Mouse (Mus musculus) effector memory CD4-positive, alpha-beta T cell, adult 5 months (primary cell): ENCODE measurements around the gene Nudt13. TPM values are rescaled to one million over a fixed set of nuclear protein-coding genes. Genes with fewer than 3 reads are reported as not detected.

Experiments used
- polyA plus RNA-seq: library from polyadenylated mRNA; unstranded; fragments of 100-300 nt; shearing (Covaris generic); gene quantifications from one replicate; pipeline ENCODE4 v1.2.1, GENCODE M21; 2017

The Nudt13 gene
- 12.5 TPM for polyA plus RNA-seq

GRCm38 (mm10) chr14:20294117-20294892 lies at the start of gene Nudt13:
TSS of gene Nudt13 (plus strand) at chr14:20294697.

DNA sequence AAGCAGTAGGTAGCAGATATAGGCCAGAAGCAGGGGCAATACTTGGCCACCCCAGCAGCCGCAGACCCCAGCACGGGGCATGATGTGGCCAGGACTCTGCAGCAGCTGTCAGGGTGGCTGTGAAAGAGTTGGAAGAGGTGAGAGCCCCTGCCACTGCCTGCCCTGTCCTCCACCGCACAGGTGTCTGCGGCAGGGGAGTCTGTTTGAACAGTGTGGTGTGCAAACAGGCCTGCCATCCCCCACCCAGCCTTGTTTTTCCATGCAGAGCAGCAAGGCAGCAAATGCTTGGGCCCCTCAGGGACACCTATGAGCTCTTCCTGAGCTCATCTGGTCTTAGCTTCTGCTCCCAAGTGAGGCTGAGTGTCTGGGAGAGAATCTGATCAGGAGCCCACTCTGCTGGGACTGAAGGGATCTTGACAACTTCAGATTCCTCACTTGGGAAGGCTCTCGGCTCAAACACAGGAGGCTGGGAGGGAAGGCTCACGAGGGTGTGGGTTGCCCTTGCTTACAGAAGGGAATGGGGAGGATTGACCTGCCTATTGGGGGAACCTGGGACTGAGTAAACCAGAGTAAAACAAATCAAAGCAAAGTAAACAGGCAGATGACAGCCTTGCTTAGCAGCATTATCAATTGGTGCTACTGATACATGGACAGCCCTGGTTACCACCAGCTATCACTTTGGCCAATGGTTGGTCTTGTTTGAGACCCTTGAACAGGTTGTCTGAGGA lies 25.3 kb upstream of the Nudt13 start, which contains the start of gene Kcnk16:
Gene Kcnk16 (minus strand): TSS at position 118 of the 728 bp plus-strand sequence.

DNA sequence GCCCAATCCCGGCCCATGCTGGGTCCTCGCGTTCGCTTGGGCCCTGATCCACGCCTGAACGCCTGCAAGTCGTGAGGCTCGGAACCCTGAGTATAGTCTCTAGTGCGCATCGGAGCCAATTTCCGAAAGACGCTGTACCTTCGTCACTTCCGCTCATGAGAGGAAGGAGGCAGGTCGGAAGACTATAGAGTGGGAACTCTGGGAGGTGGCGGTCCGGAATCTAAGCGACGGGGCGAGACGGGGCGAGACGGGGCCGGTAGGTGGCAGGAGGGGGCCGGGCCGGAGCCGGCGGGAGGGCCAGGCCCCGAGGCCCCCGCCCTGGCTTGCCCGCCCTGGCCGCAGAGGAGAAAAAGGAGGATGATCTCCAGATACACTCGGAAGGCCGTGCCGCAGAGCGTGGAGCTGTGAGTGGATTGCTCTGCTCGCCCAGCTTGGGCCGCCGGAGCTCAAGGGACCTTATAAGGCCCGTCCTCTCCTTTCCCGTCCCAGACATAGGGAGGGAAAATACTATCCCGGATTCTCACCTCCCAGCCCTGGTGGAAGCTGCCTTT lies 53.6 kb downstream of the Nudt13 start, which contains the start of the genes Ecd and Fam149b:
Gene Ecd (minus strand): TSS at position 131 of the 551 bp plus-strand sequence.
Gene Fam149b (plus strand): TSS at position 172 of the 551 bp plus-strand sequence.

Other genes with a start within 250 kb of the Nudt13 start
- gene Saysd1, start 156.2 kb upstream of the Nudt13 start, polyA plus RNA-seq, result 16.8 TPM
- 11.1 TPM for gene Kcnk5, start 112.9 kb upstream of the Nudt13 start, polyA plus RNA-seq
- gene Kcnk16, start 25.5 kb upstream of the Nudt13 start, polyA plus RNA-seq, result not detected
- gene Ecd, start 53.4 kb downstream of the Nudt13 start, polyA plus RNA-seq, result 31.6 TPM
- gene Fam149b, start 53.5 kb downstream of the Nudt13 start, polyA plus RNA-seq, result 41.4 TPM
- gene Dnajc9, start 94.2 kb downstream of the Nudt13 start, polyA plus RNA-seq, result 91.7 TPM
- 34.9 TPM for gene Mrps16, start 98.9 kb downstream of the Nudt13 start, polyA plus RNA-seq
- gene Cfap70, start 157.5 kb downstream of the Nudt13 start, polyA plus RNA-seq, result not detected
- gene Anxa7, start 185.4 kb downstream of the Nudt13 start, polyA plus RNA-seq, result 49.4 TPM
- 1.0 TPM for gene Mss51, start 202.2 kb downstream of the Nudt13 start, polyA plus RNA-seq